Mouse (Mus musculus): ENCODE results near the gene Apoa5. TPM values are rescaled to one million over a fixed set of nuclear protein-coding genes. Genes with fewer than 3 reads are reported as not detected.

The Apoa5 gene
- not detected in 2 replicates for polyA plus RNA-seq (2012; rRNA removed)

- no peak for DNase-seq (ENCODE audit: low spot score)
Observed at GRCm38 (mm10) chr9:46268343-46268873, at the start of gene Apoa5. Gene Apoa5 (plus strand): TSS chr9:46268633.

DNA sequence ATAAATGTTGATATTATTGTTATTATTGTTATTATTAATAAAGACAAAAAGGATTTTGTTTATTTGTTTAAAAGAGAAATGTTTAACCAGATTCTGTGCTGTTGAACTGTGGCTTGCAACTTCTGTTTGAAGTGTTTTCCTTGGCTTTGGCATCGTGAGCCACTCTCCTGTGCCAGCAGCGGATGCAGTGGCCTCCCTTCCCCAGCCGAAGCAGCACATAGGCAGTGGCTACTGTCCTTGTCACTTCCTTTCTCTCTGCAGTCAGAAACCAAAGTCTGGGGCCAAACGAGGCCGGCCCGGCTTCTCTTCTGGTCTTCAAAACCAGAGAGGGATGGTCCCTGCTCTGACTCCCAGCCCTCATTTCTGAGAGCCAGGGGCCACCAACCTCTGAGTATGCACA, 45.3 kb upstream of the Apoa5 start:
- DNase-seq (ENCODE audit: low spot score) = no peak

DNA sequence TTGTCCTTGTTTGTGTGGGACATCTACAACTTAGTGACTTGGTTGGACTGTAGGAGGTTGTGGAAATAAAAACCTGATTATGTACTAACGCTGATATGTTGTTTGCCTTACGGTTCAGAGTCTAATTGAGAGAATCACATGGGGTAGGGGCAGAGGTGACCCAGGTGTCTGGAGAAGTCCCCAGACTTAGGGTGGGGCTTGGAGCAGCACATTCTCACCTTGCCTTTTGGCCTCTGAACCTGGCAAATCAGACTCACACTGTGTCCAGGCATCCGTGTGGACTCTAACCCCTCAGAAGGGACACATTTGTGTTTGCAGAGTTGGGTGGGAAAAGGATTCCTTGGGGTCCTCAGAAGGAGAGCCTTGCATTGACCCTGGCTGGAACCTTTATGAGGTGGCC, 44.3 kb upstream of the Apoa5 start:
- DNase-seq (ENCODE audit: low spot score) = no peak

DNA sequence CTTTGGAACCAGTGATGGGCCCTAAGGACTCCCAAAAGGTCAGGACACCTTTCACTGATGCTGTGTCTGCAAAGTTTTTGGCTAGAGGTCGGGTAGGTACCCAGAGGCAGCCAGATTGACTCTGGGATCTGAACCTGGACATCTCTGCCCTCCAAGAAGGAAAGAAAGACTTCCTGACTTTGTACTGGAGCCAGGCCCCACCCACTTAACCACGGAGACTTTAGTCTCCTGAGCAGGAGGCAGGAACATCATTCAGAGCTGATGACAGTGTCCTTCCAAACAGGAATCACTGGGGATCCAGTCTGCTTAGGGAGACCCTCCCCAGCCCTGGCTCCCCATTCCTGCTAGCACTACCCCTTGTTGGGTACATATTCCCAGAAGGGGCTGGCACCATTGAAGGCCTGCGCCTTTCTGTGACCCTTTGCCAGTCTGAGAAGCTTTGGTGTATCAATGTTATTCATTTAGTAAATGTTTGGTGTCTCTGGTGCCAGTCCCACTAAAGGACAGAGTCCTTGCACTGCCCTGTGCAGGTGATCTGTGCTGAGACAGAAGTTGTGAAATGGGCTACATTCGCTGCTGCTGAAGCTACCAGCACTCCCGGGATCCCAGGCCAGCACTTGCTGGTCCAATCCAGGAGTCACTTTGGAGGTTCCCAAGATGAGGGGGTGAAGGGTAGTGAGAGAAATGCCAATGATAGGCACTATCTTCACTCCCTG, 43.3 kb upstream of the Apoa5 start:
- DNase-seq (ENCODE audit: low spot score) = no peak

DNA sequence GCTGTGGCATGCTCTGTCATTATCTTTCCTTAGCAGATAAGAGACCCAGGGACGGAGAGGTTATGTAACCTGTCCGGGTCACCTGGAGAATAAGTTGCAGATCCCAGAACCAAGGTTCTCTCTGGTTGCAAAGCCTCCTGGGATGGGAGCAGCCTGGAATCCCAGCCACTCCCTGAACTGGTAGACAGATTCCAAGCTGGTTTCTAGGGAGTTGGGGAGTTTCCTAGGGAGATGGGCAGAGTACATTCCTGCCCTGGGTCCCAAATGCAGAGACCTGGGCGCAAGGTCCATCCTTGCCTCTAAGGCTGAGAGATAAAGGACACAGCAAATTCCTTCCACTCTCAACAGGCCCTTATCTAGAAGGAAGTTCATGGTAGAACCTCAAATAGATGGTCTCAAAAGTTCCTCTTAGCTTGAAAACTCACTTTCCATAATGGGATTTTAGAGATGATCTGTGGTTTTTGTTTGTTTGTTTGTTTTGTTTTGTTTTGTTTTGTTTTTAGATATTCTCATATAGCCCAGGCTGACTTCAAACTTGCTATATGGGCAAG, 41.3 kb upstream of the Apoa5 start:
- DNase-seq (ENCODE audit: low spot score) = no peak

GRCm38 (mm10) chr9:46228491-46228890, 39.9 kb upstream of the Apoa5 start, which contains the start of gene Apoa1:
Gene Apoa1 (plus strand): TSS chr9:46228580.
- no peak for DNase-seq (ENCODE audit: low spot score)

DNA sequence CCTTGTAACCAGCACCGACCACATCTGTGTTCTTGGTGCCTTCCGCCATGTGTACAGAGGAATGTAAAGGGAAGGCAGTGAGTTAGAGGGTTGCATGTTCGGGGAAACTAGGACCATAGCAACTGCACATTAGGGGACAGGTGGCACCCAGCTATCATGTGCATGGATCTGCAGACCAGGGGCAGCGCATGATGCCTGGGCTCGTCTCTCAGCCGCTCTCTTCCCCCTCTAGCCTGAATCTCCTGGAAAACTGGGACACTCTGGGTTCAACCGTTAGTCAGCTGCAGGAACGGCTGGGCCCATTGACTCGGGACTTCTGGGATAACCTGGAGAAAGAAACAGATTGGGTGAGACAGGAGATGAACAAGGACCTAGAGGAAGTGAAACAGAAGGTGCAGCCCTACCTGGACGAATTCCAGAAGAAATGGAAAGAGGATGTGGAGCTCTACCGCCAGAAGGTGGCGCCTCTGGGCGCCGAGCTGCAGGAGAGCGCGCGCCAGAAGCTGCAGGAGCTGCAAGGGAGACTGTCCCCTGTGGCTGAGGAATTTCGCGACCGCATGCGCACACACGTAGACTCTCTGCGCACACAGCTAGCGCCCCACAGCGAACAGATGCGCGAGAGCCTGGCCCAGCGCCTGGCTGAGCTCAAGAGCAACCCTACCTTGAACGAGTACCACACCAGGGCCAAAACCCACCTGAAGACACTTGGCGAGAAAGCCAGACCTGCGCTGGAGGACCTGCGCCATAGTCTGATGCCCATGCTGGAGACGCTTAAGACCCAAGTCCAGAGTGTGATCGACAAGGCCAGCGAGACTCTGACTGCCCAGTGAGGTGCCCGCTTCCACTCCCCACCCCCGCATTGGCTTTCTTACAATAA, 38.6 kb upstream of the Apoa5 start:
- peak; percentile 67 for DNase-seq (ENCODE audit: low spot score)

- DNase-seq (ENCODE audit: low spot score) = no peak
Observed at GRCm38 (mm10) chr9:46230450-46230975, 37.9 kb upstream of the Apoa5 start.

DNA sequence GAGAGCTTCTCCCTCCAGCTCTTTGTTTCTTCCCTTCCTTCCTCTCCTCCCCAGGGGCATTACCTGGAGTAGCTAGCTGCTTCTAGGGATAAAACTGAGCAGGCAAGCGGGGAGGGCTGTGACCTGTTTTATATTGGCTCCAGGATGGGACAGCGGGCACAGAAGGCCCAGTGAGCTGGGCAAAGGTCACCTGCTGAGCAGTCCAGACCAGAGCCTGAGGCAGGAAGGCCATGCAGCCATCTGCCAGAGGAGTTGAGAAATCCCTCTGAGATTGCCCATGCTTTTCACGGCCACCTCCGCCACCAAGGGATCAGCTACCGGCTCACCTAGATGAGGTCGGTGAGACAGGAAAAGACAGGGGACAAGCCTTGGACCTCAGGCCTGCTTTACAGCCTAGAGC, 33.2 kb upstream of the Apoa5 start:
- no peak for DNase-seq (ENCODE audit: low spot score)

GRCm38 (mm10) chr9:46235596-46235648, 33.0 kb upstream of the Apoa5 start, which contains the start of gene Apoc3:
Gene Apoc3 (minus strand): TSS chr9:46235636.
- no peak for DNase-seq (ENCODE audit: low spot score)

DNA sequence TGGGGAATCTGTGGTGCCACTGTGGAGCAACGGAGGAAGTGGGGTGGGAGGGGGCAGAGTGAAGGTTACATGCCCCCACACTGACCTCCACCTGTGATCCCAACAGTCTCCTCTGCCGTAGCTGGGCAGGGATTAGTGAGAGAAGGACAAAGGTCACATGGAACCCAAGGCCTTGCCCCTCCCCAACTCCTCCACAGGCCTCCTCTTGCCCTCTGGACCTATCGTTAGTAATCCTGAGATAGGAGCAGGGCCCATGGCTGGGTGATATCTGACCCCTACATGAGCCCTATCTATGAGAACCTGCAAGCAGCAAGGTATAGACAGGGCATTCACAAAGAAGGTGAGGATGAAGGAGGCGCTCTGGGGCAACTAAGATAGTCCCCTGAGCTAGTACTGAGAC, 32.8 kb upstream of the Apoa5 start:
- DNase-seq (ENCODE audit: low spot score) = no peak

GRCm38 (mm10) chr9:46238850-46239249, 29.6 kb upstream of the Apoa5 start:
- DNase-seq (ENCODE audit: low spot score) = no peak

DNA sequence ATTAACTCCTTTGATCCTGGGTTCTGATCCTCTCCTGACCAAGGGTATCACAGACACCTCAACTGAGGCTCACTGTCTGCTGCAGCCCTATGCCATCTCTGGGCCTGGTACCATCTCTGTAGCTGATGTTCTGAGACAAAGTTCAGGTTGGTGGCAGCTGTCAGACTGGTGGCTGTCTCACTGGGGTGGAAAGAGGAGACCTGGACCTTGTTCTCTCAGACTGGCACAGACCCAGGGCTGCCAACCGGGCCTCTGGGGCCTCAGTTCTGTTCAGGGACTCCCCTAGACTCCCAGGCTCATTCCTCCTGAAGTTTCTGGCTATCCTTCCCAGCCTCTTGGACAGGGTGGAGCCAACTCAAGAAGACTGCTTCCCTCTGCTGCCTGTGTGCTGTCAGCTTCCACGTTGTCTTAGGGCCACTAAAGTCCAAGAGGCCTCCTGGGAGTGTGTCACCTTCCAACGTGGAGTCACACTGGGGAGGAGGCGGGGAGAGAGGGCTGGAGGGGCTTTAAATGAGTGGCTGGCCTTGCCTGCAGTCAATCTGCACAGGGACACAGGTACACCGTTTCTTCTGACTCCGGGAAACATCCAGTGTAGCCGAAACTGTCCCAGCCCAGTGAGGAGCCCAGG, 27.8 kb upstream of the Apoa5 start, which contains the start of gene Apoa4:
Apoa4 (plus strand) TSS at position 171 of the 628 bp plus-strand sequence.
- no peak for DNase-seq (ENCODE audit: low spot score)

- DNase-seq (ENCODE audit: low spot score) = no peak
Observed at GRCm38 (mm10) chr9:46241818-46242217, 26.6 kb upstream of the Apoa5 start.

- DNase-seq (ENCODE audit: low spot score) = no peak
Observed at GRCm38 (mm10) chr9:46243122-46243521, 25.3 kb upstream of the Apoa5 start.

DNA sequence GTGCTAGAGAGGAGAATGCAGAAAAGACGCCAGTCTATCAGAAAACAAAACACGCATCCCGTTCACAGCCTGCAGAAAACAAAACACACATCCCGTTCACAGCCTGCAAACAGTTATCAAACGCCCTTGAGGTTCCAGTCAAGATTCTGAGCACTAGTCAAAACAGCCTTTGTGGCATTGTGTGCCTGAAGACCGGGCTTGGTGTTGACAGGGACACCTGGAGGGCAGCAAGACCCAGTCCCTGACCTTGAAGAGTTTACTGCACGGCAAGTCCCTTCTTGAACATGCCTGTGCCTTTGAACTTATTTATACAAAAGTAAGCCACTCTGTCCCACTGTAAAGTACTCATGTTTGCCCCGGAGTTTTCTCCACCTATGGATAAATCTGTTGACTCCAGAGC, 24.8 kb upstream of the Apoa5 start:
- DNase-seq (ENCODE audit: low spot score) = no peak

DNA sequence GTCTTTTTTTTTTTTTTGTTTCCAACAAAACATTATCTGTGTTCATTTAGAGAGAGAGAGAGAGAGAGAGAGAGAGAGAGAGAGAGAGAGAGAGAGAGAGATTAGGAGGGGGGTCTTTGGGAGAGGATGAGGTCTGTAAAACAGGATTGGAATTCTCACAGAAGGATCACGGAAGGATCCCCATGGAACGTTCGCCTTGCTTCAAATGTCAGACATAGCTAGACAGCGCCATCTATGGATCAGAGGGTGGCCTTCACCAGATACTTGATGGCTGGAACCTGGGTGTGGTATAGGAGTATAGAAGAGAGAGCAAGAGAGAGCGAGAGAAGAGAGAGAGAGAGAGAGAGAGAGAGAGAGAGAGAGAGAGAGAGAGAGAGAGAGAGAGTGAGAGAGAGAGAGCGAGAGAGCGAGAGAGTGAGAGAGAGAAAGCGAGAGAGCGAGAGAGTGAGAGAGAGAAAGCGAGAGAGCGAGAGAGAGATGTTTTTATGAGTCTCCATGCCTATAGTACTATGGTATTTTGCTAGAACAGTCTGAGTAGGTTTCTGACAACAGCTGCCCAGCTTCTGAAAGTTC, 21.6 kb upstream of the Apoa5 start:
- no peak for DNase-seq (ENCODE audit: low spot score)

DNA sequence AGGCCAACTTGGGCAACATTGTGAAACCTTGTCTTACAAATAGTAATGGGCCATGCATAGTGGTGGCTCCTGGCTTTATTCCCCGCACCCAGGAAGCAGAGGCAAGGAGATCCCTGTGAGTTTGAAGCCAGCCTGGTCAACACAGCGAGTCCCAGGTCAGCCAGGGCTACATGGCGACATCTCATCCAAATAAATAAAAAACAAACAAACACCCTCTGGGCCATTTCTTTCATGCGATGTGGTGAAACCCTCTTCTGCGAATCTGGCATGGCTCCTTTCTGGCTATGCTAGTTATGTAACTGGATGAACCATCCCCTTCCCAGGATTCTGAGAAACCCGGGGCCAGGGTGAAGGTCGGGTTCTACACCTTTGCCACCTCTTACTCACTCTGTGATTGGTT, 12.3 kb upstream of the Apoa5 start:
- no peak for DNase-seq (ENCODE audit: low spot score)

GRCm38 (mm10) chr9:46256658-46257385, 11.6 kb upstream of the Apoa5 start:
- no peak for DNase-seq (ENCODE audit: low spot score)

- DNase-seq (ENCODE audit: low spot score) = no peak
Observed at GRCm38 (mm10) chr9:46257546-46257945, 10.9 kb upstream of the Apoa5 start.

- no peak for DNase-seq (ENCODE audit: low spot score)
Observed at GRCm38 (mm10) chr9:46259111-46259510, 9.3 kb upstream of the Apoa5 start.
